Mouse (Mus musculus): ENCODE measurements at regions not wholly inside any gene's neighbourhood (a gene's known extent, or its start where the extent isn't known, plus 50 kb on each side); places are given as distances from the start of the nearest gene placed in this dataset.
A peak's percentile ranks its signal among the peaks of the same experiment; 100 is the strongest.
"Not testable (repeated sequence)": the region's sequence is repeated elsewhere in the genome, so short reads cannot be mapped to it uniquely, and the experiment has no call there.

DNA sequence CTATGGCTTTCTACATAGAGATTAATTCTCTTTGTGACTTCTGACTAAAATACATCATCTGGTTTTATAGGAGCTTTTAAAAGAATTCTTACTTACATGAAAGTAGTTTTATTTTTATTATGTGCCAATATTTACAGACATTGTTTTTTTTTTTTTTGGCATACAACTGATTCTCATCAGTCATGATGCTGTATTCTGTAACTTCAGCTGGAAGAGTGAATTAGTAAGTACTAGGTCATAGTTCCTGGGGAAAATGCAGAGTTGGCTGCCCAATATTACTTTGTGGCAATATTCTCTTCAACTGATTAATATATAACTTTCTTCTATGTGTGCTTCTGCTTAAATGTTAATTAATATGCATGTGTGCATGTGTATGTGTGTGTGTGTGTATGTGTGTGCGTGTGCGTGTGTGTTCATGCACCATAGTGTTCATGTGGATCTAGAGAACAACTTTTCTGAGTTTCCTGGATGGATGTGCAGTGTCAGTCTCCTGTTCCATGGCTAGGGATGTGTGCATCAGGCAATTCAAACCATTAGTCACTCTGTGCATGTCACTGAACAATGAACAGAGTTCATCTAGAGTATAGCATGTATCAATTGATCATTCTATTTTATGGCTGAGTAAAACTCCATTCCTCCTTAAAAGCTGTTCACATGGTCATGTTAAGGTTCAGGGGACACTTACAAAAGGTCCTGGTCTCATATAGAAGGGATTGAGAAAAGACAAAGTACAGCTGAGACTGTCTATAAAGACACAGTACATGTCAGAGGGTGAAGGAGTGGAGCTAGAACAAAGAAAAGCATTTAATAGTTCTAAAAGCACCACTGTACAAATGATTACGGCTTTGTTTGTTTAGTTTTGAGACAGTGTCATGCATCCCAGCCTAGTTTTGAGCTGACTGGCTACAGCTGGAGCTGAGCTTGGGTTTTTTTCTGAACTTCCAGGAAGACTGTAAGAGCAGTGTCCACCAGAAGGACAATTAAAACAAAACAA, 431.8 kb downstream of the Lmo7 start:
- no peak for DNase-seq

DNA sequence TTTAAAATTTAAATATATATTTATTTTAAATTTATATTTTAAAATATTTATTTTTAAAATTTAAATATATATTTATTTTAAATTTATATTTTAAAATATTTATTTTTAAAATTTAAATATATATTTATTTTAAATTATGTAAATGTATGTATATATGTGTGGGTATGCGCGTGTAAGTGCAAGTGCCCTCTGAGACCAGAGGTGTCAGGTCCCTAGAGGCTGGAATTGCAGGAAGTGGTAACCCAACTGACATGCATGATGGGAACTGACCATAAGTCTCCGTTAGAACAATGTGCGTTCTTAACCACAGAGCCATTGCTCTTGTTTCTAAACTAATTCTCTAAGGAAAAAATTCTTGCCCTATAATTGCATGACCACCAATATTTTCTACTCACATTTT, 420.7 kb downstream of the Lmo7 start:
- DNase-seq: not testable (repeated sequence)

DNA sequence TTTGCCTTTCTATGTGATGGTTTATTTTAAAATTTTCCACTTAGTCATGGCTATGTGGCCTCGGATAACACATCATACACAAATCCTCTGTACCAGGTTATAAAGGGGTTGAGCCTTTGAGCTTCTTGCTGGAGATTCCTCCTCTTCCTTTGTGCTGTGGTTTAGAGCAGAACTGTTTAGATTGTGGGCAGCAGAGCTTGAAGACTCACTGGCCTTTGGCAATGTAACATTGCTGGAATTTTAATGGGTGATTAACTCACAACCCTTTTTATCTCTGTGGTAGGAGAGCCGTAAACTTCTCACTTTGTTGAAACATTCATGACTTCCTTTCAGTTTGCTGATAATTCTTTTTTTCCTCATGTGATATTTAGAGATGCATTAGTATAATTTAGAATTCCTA, 413.0 kb downstream of the Lmo7 start:
- no peak for DNase-seq

DNA sequence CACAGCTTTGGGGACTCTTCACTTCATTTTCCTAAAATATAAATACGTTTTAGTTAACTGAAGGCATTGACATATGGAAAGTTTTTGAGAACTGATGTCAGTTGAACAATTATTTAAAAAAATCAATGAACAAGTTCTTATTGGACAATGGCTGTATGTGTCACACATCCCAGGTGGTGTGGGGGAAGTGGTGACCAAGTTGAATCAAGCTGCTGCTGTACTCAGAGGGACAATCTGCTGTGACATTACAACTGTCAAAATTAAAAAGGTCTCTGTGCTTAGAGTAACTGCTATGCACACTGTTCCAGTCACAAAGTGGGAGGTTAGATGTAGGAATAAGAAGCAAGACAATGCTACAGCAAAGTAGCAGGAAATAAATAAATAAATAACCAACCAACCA, 409.2 kb downstream of the Lmo7 start:
- no peak for DNase-seq

DNA sequence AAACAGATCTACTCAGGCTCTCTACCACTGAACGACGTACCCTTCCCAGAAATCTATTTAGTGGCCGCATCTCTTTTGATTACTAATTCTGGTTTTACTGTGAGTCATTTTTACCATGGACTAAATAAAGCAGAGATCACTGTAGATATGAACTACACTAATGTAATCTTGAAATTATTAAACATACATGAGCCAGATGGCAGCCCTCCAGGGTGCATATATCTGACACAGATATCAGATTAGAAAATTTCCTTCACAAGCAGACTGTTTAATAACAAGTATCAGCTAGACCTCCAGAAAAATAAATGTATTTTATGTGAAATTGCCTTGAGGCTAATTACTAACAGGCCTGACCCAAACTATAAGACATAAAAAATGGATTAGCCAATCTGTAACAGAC, 388.4 kb downstream of the Lmo7 start:
- DNase-seq: no peak

DNA sequence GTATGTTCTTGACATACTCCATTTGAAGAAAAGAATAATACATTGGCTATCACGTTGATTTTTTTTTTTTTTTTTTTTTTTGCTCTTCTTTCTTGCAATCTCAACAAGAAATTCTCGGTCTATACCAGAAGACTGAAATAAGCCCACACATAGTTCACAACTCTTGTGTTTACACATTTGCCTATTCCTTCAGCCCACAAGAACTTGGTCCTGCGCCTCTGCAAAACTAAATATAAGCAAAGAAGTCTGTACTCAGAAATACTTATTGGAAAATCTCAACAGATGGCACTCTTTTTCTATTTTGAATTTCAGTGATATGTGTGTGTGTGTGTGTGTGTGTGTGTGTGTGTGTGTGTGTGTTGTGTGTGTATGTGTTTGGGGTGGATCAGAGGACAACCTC, 376.4 kb downstream of the Lmo7 start:
- no peak for DNase-seq

DNA sequence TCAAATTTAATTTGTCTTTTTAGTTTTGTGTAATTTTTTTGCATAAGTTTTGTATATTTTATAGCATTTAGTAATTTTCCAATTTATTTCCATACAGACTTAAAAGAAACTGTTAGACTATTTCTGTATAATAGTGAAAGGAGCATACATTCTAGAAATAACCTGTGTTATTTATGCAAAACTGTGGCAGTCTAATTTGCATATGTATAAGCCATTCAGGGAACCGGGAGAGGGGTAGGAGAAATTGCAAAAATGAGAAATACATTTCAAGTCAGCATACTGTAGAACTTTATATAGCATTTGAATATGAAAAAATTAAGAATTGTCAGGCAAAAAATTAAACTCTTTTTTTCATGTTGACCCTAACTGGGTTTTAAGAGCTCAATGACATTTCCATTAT, 364.3 kb downstream of the Lmo7 start:
- no peak for DNase-seq

DNA sequence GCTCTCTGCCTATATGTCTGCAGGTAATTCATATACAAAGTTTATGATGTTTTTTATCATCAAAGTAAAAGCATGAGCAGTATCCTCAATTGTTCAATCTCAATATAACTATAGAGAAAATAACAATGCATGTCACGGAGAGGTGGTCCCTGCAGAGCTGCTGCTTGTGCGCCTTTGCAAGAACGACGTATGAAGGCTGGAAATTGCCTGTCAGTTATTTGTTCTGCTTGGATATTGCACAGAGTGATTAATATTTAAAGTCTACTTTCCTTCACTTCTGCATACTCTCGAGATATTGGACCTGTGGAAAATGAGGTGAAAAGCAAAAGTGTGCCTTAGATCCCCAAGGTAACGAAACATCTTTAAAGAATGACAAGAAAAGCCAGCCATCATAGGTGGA, 362.8 kb downstream of the Lmo7 start:
- DNase-seq: no peak

DNA sequence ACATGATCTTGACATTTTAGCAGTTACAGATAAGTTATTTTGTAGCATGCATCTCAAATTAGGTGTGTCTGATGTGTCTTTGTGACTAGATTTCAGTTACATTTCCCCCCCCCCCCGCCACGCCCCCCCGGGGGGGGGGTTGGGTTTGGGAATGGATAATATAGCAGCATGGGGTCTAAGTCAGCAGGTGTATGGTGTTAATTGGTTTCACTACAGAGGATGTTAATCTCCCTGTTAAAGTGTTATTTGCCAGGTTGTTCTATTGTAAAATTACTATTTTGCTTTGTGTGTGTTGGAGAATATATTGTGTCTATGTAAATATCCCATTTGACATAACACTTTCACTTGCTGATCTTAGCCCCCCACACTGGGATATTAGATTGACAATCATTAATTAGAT, 319.2 kb downstream of the Lmo7 start:
- DNase-seq: no peak

DNA sequence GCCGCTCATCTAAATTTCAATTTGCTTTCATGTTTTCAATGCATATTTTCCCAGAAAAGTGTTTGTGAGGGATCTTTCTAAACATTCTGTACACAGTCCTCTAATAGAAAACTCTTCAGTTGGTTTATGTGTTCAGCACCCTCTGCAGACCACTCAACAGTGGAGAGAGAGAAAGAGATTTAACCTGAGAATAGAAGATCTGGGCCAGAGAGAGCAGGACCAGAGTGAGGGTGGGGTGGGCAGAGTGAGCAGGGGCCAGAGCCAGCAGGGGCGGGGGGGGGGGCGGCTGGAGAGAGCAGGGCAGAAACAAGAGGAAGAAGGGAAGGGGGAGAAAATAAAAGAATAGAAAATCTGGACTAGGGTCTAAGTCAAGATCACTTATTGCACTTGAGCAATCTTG, 318.7 kb downstream of the Lmo7 start:
- DNase-seq: no peak

DNA sequence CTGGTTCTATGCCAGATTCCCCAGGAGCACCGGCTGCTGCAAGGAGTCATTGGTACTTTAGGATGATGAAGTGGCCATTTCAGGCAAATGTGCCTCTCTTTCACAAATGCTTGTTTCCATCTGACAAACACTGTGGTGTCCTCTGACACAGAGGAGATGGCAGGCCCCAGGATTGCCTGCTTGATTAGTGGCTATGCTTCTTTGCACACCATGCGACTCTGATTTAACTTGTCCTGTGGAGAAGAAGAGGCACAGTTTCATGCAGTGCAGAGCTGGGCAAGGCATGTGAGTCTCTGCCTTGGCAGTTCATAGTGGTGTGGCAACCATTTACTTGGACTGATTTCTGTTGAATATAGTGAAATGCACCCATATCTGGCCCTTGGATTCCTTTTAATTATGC, 308.4 kb downstream of the Lmo7 start:
- DNase-seq: no peak

DNA sequence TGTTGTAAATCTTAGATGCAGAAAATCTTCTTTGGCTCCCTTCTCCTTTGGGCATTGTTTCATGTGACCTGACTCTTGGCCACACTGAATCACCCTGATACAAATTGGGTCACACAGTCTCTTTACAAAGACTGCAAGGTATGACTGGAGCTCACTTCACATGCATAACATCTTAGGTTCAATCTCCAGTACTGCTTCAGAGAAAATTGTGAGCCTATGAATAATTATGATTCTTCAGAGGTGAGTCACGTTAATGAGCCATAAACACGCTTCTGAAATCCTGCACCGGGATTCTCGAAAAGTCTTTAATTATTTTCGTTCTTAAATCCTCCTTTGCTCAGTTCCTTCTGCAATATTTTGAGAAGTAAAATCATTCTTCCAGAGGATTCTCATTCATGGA, 307.7 kb downstream of the Lmo7 start:
- no peak for DNase-seq

DNA sequence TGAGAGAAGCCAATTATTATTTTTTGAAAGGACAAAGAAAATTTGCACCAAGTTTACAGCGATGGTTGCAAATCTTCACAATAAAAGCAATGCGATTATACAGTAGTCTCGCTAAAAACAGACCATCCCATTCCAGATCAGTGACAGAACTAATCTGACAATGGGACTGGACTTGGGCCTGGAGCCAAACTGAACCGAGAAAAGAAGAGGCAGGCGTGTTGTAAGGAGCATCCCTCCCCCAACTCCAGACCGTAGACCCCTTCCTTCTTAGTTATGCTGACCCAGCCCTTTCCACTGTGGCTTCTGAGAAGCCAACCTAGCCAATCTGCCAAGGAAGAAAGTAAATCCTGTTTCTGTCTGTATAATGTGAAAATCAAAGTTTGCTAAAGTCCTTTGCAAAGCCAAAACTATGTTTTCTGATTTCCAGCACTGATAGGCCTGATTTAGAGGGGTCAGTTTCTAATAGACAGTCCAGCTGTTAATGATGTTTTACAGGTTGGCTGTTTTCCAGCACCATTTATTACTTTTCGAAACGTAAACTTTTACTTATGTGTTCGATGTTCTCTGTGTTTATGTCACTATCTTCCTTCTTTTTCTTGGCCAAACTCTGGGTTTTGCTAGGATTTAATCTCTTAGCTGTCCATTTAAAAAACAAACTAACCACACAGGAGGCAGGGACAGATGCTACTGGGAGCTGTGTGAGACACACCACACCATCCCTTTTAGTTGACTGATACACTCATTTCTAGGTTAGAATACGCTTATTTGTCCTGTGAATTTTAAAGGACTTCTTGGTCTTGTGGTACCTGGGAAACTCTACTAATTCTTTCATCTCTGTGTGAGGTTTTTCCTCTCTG, 301.5 kb downstream of the Lmo7 start:
- DNase-seq: no peak

DNA sequence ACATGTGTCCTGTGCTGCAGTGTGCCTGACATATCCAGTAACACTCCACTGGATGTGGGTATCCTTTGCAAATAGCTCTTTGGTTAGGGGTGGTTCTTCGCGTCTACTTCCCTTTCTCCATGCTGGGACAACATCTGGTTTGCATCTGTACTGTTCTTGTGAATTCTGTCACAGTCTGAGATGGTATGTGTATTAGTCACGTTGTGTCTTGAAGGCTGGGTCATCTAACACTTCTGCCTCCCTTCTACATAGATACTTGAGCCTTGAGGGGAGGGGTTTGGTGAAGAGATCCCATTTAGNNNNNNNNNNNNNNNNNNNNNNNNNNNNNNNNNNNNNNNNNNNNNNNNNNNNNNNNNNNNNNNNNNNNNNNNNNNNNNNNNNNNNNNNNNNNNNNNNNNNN, 294.9 kb downstream of the Lmo7 start:
- DNase-seq: no peak

DNA sequence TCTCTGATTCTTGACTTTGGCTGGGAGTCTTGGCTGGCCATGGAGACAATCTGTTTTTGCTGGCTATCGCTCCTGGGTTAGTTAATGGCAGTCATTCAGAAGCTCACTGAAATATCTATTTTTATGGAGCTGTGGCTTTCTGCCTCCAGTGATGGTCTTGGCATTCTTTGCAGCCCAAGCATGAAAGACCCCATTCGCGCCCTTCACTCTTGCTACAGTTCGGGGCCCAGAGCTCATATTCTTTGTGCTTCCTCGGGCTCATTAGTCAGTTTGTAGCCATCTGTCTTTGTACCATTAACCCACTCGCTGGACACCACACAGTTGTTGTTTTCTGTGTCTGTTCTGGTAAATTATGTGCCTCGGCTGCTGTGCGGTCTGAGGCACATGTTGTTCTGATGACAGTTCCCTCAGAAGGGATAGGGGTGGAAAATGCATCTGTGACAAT, 290.4 kb downstream of the Lmo7 start:
- no peak for DNase-seq

DNA sequence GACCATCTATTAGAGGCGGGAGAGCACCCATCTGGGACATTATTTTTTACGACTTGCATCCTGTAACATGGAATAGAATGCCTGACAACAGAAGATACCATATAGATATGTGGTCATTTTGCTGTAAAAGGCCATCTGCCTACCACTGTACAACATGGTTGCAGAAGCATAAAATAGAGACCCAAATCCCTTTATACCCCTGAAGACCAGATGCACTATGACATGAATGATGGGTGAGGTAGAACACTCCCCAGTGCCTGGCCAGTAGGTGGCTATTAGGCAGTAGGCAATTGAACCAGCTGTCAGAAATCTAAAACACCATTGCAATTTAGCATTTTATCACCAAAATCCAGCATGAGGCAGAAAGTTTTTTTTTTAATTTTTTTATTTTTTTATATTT, 289.6 kb downstream of the Lmo7 start:
- no peak for DNase-seq

DNA sequence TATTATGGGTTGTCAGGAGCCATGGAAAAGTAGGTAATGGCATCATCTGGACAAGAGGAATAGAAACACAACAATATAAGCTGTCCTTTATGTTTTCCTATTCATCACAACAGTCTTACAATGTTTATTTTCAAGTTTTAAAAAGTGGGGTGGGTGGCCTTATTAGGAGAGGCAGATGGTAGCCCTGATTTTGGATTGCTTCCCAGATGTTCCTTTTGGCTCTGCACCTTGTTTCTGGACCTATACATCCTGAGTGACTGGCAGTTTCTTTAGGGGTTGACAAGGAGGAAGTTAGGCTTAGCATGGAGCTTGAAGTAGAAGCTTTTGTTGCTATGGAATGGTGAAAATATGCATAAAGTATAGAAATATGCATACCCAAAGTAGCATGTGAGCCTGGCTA, 286.8 kb downstream of the Lmo7 start:
- no peak for DNase-seq

DNA sequence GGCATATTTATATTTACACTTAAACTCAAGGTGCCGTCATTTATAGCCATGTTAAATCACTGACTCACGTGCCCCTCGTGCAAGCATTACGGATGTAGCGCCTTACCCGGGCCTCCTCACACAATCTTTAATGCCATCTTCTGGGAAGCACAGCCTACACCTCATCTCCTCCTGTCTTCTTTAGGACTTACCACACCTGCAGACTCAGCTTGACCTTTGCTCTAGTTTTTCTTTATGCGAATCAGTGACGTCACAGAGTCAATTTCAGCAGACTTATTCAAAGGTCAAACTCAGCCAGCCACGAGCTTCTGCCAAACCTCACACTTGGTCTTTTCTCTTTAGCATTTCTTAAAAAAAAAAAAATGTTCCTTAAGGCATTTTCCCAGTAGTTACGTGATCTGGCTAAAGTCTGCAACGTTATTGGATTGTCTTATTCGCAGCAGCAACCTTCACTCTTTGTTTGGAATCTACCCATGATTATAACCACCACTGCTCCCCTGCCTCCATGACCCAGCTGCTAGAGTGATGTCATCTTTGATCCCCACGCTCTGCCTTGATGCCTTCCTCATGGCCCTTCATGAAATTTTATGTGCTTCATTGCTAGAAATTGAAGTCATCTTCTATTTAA, 285.3 kb downstream of the Lmo7 start:
- no peak for DNase-seq

DNA sequence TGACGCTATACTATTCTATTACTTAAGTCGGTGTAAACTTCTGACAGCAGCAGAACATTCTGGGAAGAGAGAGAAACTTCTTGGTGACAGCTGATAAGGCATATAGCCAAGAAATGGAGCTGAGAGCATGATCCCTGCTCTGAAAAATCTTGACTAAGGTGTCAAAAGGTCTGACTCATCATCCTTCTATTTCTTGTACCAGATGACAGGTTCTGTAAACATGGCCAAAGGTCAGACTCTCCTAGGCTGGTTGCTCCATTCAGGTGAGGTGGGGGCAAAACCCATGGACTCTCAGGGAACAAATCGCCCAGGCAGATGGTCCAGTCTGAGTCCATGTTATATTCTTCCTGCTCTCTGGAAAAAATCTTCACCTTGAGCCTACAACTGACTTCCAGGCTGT, 283.5 kb downstream of the Lmo7 start:
- no peak for DNase-seq

DNA sequence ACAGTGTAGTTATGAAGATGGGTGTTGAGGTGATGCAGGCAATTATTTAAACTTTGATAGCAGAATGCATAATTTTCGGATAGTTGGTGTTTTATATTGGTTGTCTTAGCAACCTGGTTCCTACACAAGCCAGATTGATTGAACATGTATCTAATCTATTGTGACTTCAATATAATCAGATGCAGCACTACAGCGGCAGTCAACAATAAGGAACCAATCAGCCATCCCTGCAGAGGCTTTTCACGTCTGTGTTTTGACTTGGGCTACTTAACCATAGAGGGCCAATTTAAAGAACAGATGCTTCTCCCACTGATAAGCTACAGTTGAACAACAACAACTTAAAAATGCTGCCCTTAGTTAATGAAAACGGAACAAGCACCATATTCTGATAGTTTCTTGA, 267.8 kb downstream of the Lmo7 start:
- no peak for DNase-seq

DNA sequence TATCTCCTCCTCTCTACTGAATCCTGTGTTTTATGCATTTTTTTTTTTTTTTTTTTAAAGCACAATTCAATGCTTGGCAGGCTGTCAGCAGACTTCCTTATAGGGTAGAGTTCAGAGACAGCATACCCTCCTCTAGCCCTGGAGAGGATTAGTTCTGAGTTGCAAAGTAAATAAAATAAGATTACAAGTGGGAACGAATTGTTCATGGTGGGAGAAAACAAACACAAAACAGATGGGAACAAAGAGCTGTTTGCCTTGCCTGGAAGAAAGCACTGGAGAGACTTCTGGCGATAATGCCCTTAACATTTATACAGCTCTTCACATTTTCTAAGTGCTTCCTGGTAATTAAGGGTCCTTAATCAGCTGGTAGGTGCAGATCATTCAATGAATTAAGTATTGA, 254.6 kb downstream of the Lmo7 start:
- DNase-seq: peak; percentile 53
